Mouse (Mus musculus): ENCODE data around the gene Hdac11.

DNA sequence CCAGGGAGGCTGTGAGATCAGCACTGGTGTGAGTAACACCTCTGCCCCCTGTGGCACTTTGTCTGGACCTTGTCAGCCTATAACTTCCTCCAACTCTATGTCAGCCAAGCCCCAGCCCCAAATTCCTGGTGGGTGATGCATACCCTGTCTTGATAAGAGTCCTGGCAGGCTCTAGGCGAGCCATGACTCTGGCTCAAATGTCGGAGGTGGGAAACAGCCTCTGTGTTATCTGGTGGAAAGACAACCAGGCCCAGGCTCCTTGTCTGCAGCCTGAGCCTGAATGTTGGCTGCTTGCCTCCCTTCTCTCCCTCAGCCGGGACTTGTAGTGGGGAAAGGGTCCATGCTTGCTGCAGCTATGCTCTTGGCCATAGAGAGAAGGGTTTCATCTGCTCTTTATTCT is 54.4 kb downstream of the Hdac11 start:
- TF ChIP-seq POLR2A (IDR thresholded peaks at IDR 0.05; ENCODE audit: insufficient read depth, low read depth, low read length) (no peak), EP300 (IDR thresholded peaks at IDR 0.05; ENCODE audit: insufficient read depth, low read depth, low read length) (no peak)

Measured in heart, adult 2 months (tissue).